Mouse (Mus musculus) stomach, embryonic 15.5 days (tissue): ENCODE data around the gene Zbtb20. TPM values are rescaled to one million over a fixed set of nuclear protein-coding genes. Genes with fewer than 3 reads are reported as not detected.

ENCODE experiments used
- ATAC-seq: fragments of 200-750 bp; cut with Nextera tagmentation; 2 replicates; pipeline ENCODE4 v1.8.0; 2017; ENCODE audit warnings: low read depth, moderate number of reproducible peaks, moderate TSS enrichment; ENCODE audit not compliant: insufficient read depth, low FRiP score
- H3K27ac ChIP-seq: fragments of 300-500 bp; sonication (generic); 2 replicates; pipeline ENCODE4 v1.5.1; 2015; ENCODE audit warnings: mild to moderate bottlenecking, inconsistent platforms
- H3K27me3 ChIP-seq: fragments of 300-500 bp; sonication (generic); replicated peaks from 2 replicates; pipeline ENCODE4 v1.6.1; 2015; ENCODE audit warnings: inconsistent platforms
- H3K36me3 ChIP-seq: fragments of 300-500 bp; sonication (generic); 2 replicates; pipeline ENCODE4 v1.6.1; 2015; ENCODE audit warnings: inconsistent platforms
- H3K4me1 ChIP-seq: fragments of 300-500 bp; sonication (generic); 2 replicates; pipeline ENCODE4 v1.6.1; 2015; ENCODE audit warnings: inconsistent platforms
- H3K4me2 ChIP-seq: fragments of 300-500 bp; sonication (generic); 2 replicates; pipeline ENCODE4 v1.6.1; 2015; ENCODE audit warnings: mild to moderate bottlenecking, inconsistent platforms
- H3K4me3 ChIP-seq: fragments of 300-500 bp; sonication (generic); replicated peaks from 2 replicates; pipeline ENCODE4 v1.5.1; 2015; ENCODE audit warnings: inconsistent platforms
- H3K9ac ChIP-seq: fragments of 300-500 bp; sonication (generic); 2 replicates; pipeline ENCODE4 v1.6.1; 2015; ENCODE audit warnings: inconsistent platforms
- H3K9me3 ChIP-seq: fragments of 300-500 bp; sonication (generic); 2 replicates; pipeline ENCODE4 v1.6.1; 2016; ENCODE audit warnings: inconsistent platforms
- WGBS: fragments of 180-500 bp; shearing (Covaris S2); methylation state at CpG from one replicate; pipeline ENCODE4 v1.1.7; 2015; 5-methylcytosine and 5-hydroxymethylcytosine counted together
- polyA plus RNA-seq: library from polyadenylated mRNA; unstranded; fragments of >200 nt; fragmentation: Nextera tagmentation; extraction: Ambion mirVana; gene quantifications from 2 replicates; pipeline ENCODE4 v1.2.1, GENCODE M21; 2015

Gene Zbtb20
- polyA plus RNA-seq, 1 experiment from 2014 or later: 23.4 TPM

GRCm38 (mm10) chr16:43462470-43463455 is 587.1 kb downstream of the Zbtb20 start:
- ATAC-seq: no peak
- no peak overlapping the region for H3K4me2 ChIP-seq
- WGBS: 58% methylated on average over 11 of the region's 11 CpGs

GRCm38 (mm10) chr16:43463684-43464475 is 588.2 kb downstream of the Zbtb20 start:
- ATAC-seq: no peak
- no peak overlapping the region for H3K27ac ChIP-seq
- no peak overlapping the region for H3K4me2 ChIP-seq
- H3K9me3 ChIP-seq: no peaks in the 10 kb centered on the region
- no peaks in the 10 kb centered on the region for H3K27me3 ChIP-seq
- no peak overlapping the region for H3K9ac ChIP-seq
- no peak overlapping the region for H3K4me3 ChIP-seq
- peaks cover 11% of the 10 kb centered on the region; the same call in 1 of the 2 replicates for H3K4me1 ChIP-seq
- no peaks in the 10 kb centered on the region for H3K36me3 ChIP-seq
- WGBS: 71% methylated on average over 13 of the region's 13 CpGs

More at GRCm38 (mm10) chr16:43462470-43463455, 587.1 kb downstream of the Zbtb20 start:
- Histone ChIP-seq H3K27ac (no peak overlapping the region), H3K27me3 (no peaks in the 10 kb centered on the region), H3K9ac (no peak overlapping the region), H3K4me1 (peaks cover 11% of the 10 kb centered on the region; the same call in 1 of the 2 replicates), H3K36me3 (no peaks in the 10 kb centered on the region), H3K4me3 (no peak overlapping the region), H3K9me3 (no peaks in the 10 kb centered on the region)

DNA sequence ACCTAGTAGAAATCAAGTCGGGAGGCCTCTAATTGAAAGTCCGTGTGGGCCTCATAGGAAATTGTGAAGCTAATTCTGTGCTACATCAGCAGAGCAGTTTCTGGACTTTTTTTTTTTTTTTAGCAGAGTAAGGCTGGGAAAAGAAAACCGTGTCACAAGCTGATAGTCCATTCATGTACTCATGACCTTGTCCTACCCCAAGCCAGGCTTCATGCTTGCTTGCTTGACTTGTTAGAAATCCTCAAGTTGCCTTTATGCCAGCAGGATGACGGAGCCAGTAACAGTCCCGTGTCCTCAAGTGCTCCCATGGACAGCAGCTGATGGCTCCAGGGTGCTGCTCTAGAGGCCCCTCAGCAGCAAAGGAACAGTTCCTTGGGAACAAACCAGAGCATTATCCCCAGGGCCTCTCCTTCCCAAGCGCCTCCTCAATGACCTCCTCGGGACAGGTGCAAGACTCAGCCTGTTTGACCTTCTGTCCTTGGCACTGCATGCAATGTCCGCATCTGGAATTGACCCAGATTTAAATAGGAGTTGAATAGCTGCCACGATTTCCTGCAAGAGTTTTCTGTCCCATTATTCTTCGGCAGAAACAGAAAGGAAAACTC is 588.9 kb downstream of the Zbtb20 start:
- H3K9ac ChIP-seq: no peak overlapping the region
- no peaks in the 10 kb centered on the region for H3K36me3 ChIP-seq
- no peak overlapping the region for H3K4me2 ChIP-seq
- H3K27me3 ChIP-seq: no peaks in the 10 kb centered on the region
- H3K27ac ChIP-seq: peak overlapping the region; percentile 19; the same call in 1 of the 2 replicates
- no peak; the same call in 1 of the 2 replicates for ATAC-seq
- no peak overlapping the region for H3K4me3 ChIP-seq
- H3K4me1 ChIP-seq: peaks cover 11% of the 10 kb centered on the region; the same call in 1 of the 2 replicates
- 51% methylated on average over 10 of the region's 10 CpGs for WGBS
- no peaks in the 10 kb centered on the region for H3K9me3 ChIP-seq

- no peaks in the 10 kb centered on the region for H3K27me3 ChIP-seq
- no peaks in the 10 kb centered on the region for H3K9me3 ChIP-seq
- no peak overlapping the region for H3K27ac ChIP-seq
- no peak for ATAC-seq
- 63% methylated on average over 3 of the region's 3 CpGs for WGBS
- no peak overlapping the region for H3K4me3 ChIP-seq
- H3K36me3 ChIP-seq: no peaks in the 10 kb centered on the region
- no peak overlapping the region for H3K9ac ChIP-seq
- H3K4me1 ChIP-seq: peaks cover 11% of the 10 kb centered on the region; the same call in 1 of the 2 replicates
- no peak overlapping the region for H3K4me2 ChIP-seq
Measured at GRCm38 (mm10) chr16:43465368-43465839, 589.7 kb downstream of the Zbtb20 start.

DNA sequence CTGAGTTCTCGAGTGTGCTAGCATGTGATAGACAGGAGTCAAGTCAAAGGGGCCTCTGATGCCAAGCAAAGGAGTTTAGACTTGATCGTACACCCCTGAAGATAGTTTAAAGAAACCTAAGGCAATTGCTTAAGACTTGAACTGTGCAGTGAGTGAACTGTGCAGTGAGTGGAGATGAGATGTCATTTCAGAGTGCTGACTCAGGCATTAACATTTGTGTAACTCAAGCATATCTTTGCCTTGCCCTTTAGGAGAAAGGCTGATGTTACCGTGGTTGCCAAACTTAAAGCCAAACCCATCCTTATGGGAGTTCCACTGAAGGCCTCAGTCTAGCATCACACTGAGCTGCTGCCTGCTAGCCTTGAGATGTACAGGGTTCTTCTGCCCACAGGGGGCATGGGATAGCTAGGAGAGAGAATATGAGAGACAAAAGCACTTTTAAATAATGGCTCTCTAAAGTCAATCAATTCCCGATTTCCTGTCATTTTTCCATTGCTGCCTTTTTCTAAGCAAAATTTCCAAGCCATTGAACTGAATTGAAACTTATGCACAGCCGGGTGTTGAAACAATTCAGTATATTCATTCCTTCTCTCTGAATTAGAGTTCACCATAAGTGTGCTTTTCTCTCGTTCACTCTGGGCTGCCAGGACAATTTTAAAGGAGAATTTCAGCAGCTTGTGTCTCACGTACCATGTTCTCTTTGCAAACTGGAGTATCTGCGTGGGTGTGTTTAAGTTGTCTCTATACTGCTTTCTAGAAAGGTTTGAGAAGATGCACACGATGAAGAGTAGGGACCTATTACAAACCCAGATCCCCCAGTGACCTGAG is 590.5 kb downstream of the Zbtb20 start:
- H3K9me3 ChIP-seq: no peaks in the 10 kb centered on the region
- no peak overlapping the region for H3K4me2 ChIP-seq
- H3K9ac ChIP-seq: no peak overlapping the region
- H3K36me3 ChIP-seq: no peaks in the 10 kb centered on the region
- WGBS: 88% methylated on average over 9 of the region's 9 CpGs
- no peaks in the 10 kb centered on the region for H3K27me3 ChIP-seq
- ATAC-seq: no peak
- peaks cover 11% of the 10 kb centered on the region; the same call in 1 of the 2 replicates for H3K4me1 ChIP-seq
- H3K4me3 ChIP-seq: no peak overlapping the region
- H3K27ac ChIP-seq: no peak overlapping the region

DNA sequence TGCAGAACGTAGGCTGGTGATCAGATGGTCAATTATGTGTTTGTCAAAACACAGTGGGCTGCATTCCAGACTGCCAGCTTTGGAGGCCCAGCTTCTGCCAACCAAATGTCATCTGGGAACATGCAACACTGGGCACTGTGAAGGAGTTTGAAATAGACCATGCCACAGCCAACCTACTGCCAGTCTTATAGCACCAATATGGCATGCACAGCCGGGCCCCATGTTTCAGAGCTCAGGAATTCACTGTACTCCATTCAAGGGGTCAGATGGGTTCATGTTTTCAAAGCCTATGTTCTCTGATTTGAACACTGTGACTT is 591.0 kb downstream of the Zbtb20 start:
- no peaks in the 10 kb centered on the region for H3K36me3 ChIP-seq
- H3K4me1 ChIP-seq: peaks cover 11% of the 10 kb centered on the region; the same call in 1 of the 2 replicates
- no peaks in the 10 kb centered on the region for H3K9me3 ChIP-seq
- no peak overlapping the region for H3K4me2 ChIP-seq
- WGBS: 86% methylated on average over 2 of the region's 2 CpGs
- no peak overlapping the region for H3K27ac ChIP-seq
- H3K27me3 ChIP-seq: no peaks in the 10 kb centered on the region
- no peak overlapping the region for H3K4me3 ChIP-seq
- no peak overlapping the region for H3K9ac ChIP-seq
- no peak for ATAC-seq

DNA sequence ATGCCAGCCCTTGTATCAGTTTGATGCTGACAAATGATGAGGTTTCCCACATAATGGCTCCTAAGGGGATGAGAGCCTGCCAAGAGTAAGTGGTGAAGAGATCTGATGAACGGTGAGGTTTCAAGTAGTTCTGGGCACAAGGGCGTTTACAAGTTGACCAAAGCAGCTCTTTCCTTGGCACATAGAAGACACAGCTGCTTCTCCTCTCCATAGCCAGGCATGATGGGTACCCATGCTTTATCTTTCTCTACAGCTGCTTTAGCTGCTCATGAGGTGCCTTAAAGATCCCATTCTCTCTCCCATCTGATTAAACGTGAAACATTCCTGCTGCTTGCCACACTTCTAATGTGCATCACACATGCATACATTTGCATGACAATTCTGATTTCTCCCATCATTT is 595.4 kb downstream of the Zbtb20 start:
- Histone ChIP-seq H3K4me2 (no peak overlapping the region), H3K36me3 (no peaks in the 10 kb centered on the region), H3K4me3 (no peak overlapping the region), H3K9ac (no peak overlapping the region), H3K4me1 (no peaks in the 10 kb centered on the region), H3K27ac (no peak overlapping the region), H3K27me3 (no peaks in the 10 kb centered on the region), H3K9me3 (no peaks in the 10 kb centered on the region)
- ATAC-seq: no peak
- WGBS: 86% methylated on average over 3 of the region's 3 CpGs

DNA sequence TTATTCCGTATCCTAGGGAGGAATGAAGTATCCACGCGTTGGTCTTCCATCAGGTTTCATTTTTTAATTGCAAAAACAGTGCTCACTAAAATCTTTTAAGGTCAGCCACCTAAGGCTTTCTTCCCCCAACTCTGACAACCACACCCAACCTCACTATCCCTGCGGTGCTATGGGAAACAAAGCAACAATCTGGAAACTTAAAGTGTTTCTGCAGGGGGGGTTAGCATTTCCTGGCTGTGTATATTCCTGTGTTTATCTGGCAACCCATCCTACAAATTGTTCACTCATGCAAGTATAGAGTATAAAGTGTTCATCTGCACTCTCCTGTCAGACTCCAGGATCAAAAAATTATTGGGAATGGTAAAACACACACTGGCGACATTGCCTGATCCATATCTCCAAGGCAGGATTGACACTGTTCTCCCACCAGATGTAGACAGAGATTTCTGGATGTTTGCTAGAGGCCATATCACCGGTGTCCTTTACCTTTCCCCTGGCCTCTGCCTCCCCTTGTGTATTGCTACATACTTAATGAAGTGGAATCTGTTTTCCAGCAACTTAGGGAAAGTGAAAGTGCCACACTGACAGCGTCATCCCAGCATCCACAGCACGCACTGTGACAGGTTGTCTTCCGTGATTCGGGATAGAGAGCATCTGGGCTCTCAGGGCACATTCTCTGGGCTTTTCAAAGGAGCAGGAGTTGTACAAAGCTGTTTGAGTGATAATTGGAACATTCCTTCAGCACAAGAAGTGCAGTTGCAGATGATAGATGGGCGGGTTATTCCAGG is 599.5 kb downstream of the Zbtb20 start:
- Histone ChIP-seq H3K27me3 (no peaks in the 10 kb centered on the region), H3K27ac (no peak overlapping the region), H3K4me1 (no peaks in the 10 kb centered on the region), H3K36me3 (no peaks in the 10 kb centered on the region), H3K9me3 (no peaks in the 10 kb centered on the region), H3K4me3 (no peak overlapping the region), H3K9ac (no peak overlapping the region), H3K4me2 (no peak overlapping the region)
- 78% methylated on average over 11 of the region's 11 CpGs for WGBS
- ATAC-seq: no peak

DNA sequence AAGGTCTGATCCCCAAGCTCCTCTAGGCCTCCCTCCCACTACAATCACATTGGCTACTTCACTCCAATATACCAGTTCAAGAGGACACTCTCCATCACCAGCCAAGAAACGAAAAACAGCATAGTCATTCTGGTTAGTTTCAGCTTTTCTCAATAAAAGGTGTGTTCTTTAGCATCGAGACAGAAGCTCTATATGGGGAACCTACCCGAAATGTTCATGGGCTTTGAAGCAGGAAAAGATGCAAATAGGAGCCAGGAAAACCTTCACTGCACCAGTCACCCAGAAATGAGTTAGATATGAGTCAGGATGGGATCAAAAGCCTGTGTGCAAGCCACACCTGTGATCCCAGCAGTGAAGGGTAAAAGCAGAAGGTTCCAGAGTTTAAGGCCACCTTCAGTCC is 601.2 kb downstream of the Zbtb20 start:
- H3K27ac ChIP-seq: no peak overlapping the region
- 81% methylated on average over 3 of the region's 3 CpGs for WGBS

GRCm38 (mm10) chr16:43478352-43478751 is 602.7 kb downstream of the Zbtb20 start:
- Histone ChIP-seq H3K27ac (no peak overlapping the region), H3K4me3 (no peak overlapping the region), H3K4me1 (no peaks in the 10 kb centered on the region), H3K4me2 (no peak overlapping the region), H3K9me3 (no peaks in the 10 kb centered on the region), H3K9ac (no peak overlapping the region), H3K36me3 (no peaks in the 10 kb centered on the region), H3K27me3 (no peaks in the 10 kb centered on the region)
- WGBS: 87% methylated on average over 1 of the region's 1 CpGs
- no peak for ATAC-seq

More for the DNA sequence above, 601.2 kb downstream of the Zbtb20 start:
- no peaks in the 10 kb centered on the region for H3K4me1 ChIP-seq
- H3K9me3 ChIP-seq: no peaks in the 10 kb centered on the region
- H3K4me2 ChIP-seq: no peak overlapping the region
- H3K4me3 ChIP-seq: no peak overlapping the region
- H3K27me3 ChIP-seq: no peaks in the 10 kb centered on the region
- no peak for ATAC-seq
- no peaks in the 10 kb centered on the region for H3K36me3 ChIP-seq
- no peak overlapping the region for H3K9ac ChIP-seq
